Mouse (Mus musculus) liver, embryonic 15.5 days (tissue): ENCODE data around the gene 3830406C13Rik. TPM values are rescaled to one million over a fixed set of nuclear protein-coding genes. Genes with fewer than 3 reads are reported as not detected.

Experiments
- ATAC-seq: fragments of 200-750 bp; cut with Nextera tagmentation; 2 replicates; pipeline ENCODE4 v1.8.0; 2017; ENCODE audit warnings: moderate number of reproducible peaks, mild to moderate bottlenecking, moderate library complexity; ENCODE audit not compliant: insufficient read depth
- H3K27ac ChIP-seq: fragments of 300-500 bp; sonication (generic); replicated peaks from 2 replicates; pipeline ENCODE4 v1.5.1; 2015; ENCODE audit warnings: mild to moderate bottlenecking, inconsistent platforms
- H3K27me3 ChIP-seq: fragments of 300-500 bp; sonication (generic); 2 replicates; pipeline ENCODE4 v1.6.1; 2015; ENCODE audit warnings: mild to moderate bottlenecking, inconsistent platforms
- H3K36me3 ChIP-seq: fragments of 300-500 bp; sonication (generic); replicated peaks from 2 replicates; pipeline ENCODE4 v1.6.1; 2015; ENCODE audit warnings: moderate library complexity, mild to moderate bottlenecking, inconsistent platforms
- H3K4me1 ChIP-seq: fragments of 300-500 bp; sonication (generic); replicated peaks from 2 replicates; pipeline ENCODE4 v1.6.1; 2015; ENCODE audit warnings: inconsistent platforms
- H3K4me2 ChIP-seq: fragments of 300-500 bp; sonication (generic); 2 replicates; pipeline ENCODE4 v1.6.1; 2015; ENCODE audit warnings: moderate library complexity, mild to moderate bottlenecking, inconsistent platforms
- H3K4me3 ChIP-seq: fragments of 300-500 bp; sonication (generic); replicated peaks from 2 replicates; pipeline ENCODE4 v1.5.1; 2015; ENCODE audit warnings: mild to moderate bottlenecking, inconsistent platforms
- H3K9ac ChIP-seq: fragments of 300-500 bp; sonication (generic); 2 replicates; pipeline ENCODE4 v1.6.1; 2015; ENCODE audit warnings: moderate library complexity, mild to moderate bottlenecking, inconsistent platforms
- H3K9me3 ChIP-seq: fragments of 300-500 bp; sonication (generic); replicated peaks from 2 replicates; pipeline ENCODE4 v1.6.1; 2016; ENCODE audit warnings: inconsistent platforms
- WGBS: fragments of 180-500 bp; shearing (Covaris S2); methylation state at CpG from one replicate; pipeline ENCODE4 v1.1.7; 2015; ENCODE audit warnings: mixed read lengths; ENCODE audit not compliant: insufficient replicate concordance; 5-methylcytosine and 5-hydroxymethylcytosine counted together
- polyA plus RNA-seq: library from polyadenylated mRNA; unstranded; fragments of >200 nt; fragmentation: Nextera tagmentation; extraction: Ambion mirVana; gene quantifications from 2 replicates; pipeline ENCODE4 v1.2.1, GENCODE M21; 2015

3830406C13Rik gene
- polyA plus RNA-seq, 1 experiment from 2014 or later, result 18.8 TPM

GRCm38 (mm10) chr14:12343451-12343941 lies 59.5 kb downstream of the 3830406C13Rik start:
- H3K4me1 ChIP-seq, result no peaks in the 10 kb centered on the region
- no peak overlapping the region for H3K4me2 ChIP-seq
- no peak overlapping the region for H3K27ac ChIP-seq
- WGBS, result 3% methylated on average over 20 of the region's 20 CpGs
- ATAC-seq, result no peak
- peaks cover 98% of the 10 kb centered on the region for H3K27me3 ChIP-seq
- H3K9ac ChIP-seq, result no peak overlapping the region
- no peaks in the 10 kb centered on the region for H3K9me3 ChIP-seq
- H3K36me3 ChIP-seq, result no peaks in the 10 kb centered on the region
- no peak overlapping the region for H3K4me3 ChIP-seq

DNA sequence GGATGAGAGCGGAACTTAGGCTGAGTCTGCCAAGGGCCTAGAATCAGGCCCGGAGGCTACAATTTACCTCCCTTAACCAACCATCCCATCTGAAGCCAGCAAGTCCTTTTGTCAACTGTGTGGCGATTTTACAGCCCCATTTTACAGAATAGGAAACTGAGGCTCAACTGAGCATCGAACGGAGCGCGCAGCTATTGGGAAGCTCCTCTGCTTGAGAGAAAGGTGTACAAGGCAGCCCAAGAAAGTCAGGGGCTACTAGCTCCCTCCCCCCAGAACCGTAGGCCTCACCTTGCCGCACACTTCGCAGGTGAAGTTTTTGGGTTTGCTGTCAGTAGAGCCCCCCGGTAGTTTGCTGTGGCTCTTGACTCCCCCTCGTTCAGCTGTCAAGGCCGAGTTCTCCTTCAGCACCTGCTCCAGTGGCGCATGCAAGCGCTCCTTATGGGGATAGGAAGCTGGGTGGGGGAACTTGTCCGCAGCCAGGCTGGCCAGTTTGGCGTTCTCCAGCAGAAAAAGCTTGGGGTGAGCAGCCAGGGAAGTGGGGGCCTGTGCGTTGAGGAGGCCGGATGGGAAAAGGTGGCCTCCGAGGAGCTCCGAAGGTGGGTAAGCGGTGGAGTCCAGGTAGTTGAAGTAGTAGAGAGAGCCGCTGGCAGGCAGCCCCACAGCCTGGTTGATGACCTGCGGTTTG lies 60.2 kb downstream of the 3830406C13Rik start:
- no peak overlapping the region for H3K9ac ChIP-seq
- no peak overlapping the region for H3K4me2 ChIP-seq
- no peak overlapping the region for H3K4me3 ChIP-seq
- 6% methylated on average over 24 of the region's 24 CpGs for WGBS
- no peaks in the 10 kb centered on the region for H3K4me1 ChIP-seq
- ATAC-seq, result no peak
- H3K9me3 ChIP-seq, result no peaks in the 10 kb centered on the region
- H3K36me3 ChIP-seq, result no peaks in the 10 kb centered on the region
- H3K27ac ChIP-seq, result no peak overlapping the region
- H3K27me3 ChIP-seq, result peaks cover 100% of the 10 kb centered on the region

GRCm38 (mm10) chr14:12344746-12345240 lies 60.8 kb downstream of the 3830406C13Rik start:
- no peak overlapping the region for H3K4me2 ChIP-seq
- ATAC-seq, result no peak
- under 1% methylated on average over 39 of the region's 39 CpGs for WGBS

GRCm38 (mm10) chr14:12345241-12345921 lies 61.4 kb downstream of the 3830406C13Rik start:
- Histone ChIP-seq H3K9me3 (no peaks in the 10 kb centered on the region), H3K4me2 (no peak overlapping the region), H3K27me3 (peaks cover 100% of the 10 kb centered on the region), H3K27ac (no peak overlapping the region), H3K4me1 (no peaks in the 10 kb centered on the region), H3K9ac (no peak overlapping the region), H3K36me3 (no peaks in the 10 kb centered on the region), H3K4me3 (no peak overlapping the region)
- 2% methylated on average over 40 of the region's 40 CpGs for WGBS
- ATAC-seq, result no peak

More at GRCm38 (mm10) chr14:12344746-12345240, 60.8 kb downstream of the 3830406C13Rik start:
- no peaks in the 10 kb centered on the region for H3K4me1 ChIP-seq
- no peak overlapping the region for H3K27ac ChIP-seq
- peaks cover 100% of the 10 kb centered on the region for H3K27me3 ChIP-seq
- no peak overlapping the region for H3K9ac ChIP-seq
- no peaks in the 10 kb centered on the region for H3K36me3 ChIP-seq
- no peaks in the 10 kb centered on the region for H3K9me3 ChIP-seq
- H3K4me3 ChIP-seq, result no peak overlapping the region

GRCm38 (mm10) chr14:12346011-12346864 lies 62.3 kb downstream of the 3830406C13Rik start:
- no peak overlapping the region for H3K4me3 ChIP-seq
- ATAC-seq, result no peak
- WGBS, result 1% methylated on average over 50 of the region's 50 CpGs
- peaks cover 100% of the 10 kb centered on the region for H3K27me3 ChIP-seq
- no peak overlapping the region for H3K4me2 ChIP-seq
- no peak overlapping the region for H3K9ac ChIP-seq
- no peaks in the 10 kb centered on the region for H3K9me3 ChIP-seq
- H3K4me1 ChIP-seq, result no peaks in the 10 kb centered on the region
- H3K36me3 ChIP-seq, result no peaks in the 10 kb centered on the region
- no peak overlapping the region for H3K27ac ChIP-seq

DNA sequence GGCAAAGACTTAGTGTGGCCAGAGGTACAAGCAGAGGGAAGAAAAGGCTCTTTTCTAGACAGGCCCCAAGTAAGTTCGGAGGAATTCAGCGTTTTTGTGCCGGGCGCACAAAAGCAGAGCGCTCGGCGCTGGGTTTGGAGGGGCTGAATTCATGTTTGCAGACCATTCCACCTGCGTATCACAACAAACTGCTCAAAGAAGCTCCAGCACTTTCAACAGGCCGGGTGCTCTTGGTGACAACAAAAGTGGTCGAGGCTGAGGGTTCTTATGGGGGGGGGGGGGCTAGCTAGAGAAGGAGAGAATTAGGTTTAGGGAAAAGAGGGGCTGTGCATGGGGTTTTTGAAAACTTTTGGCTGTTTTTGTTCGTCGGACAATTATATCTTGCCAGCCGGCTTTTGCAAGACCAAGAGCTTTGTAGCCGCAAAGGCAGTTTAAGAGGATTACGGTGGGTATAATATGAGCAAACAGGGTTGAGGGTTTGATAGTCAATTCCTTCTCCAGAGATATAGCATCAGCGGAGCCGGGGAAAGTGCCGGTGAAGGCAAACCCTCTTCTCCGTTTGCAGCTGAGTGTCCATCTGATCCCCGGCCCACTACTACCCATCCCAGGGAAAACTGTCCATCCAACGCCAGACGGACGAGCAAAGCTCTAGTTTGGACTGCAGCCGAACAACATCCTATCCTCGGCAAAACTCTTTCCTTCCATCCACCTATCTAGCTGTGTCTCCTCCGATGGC lies 63.1 kb downstream of the 3830406C13Rik start:
- no peak for ATAC-seq
- WGBS, result 3% methylated on average over 26 of the region's 26 CpGs
- Histone ChIP-seq H3K4me3 (no peak overlapping the region), H3K36me3 (no peaks in the 10 kb centered on the region), H3K27me3 (peaks cover 100% of the 10 kb centered on the region), H3K4me2 (no peak overlapping the region), H3K9ac (no peak overlapping the region), H3K27ac (no peak overlapping the region), H3K4me1 (no peaks in the 10 kb centered on the region), H3K9me3 (no peaks in the 10 kb centered on the region)

- Histone ChIP-seq H3K4me3 (no peak within 1 kb of the TSS), H3K4me2 (no peak within 1 kb of the TSS), H3K4me1 (no peaks in the 10 kb centered on the region), H3K9ac (no peak within 1 kb of the TSS), H3K27ac (no peak within 1 kb of the TSS), H3K36me3 (no peaks in the 10 kb centered on the region), H3K27me3 (peaks cover 97% of the 10 kb centered on the region), H3K9me3 (no peaks in the 10 kb centered on the region)
- whole genome bisulfite sequencing, result 3% methylated on average over 2 of the region's 2 CpGs
- no peak for ATAC-seq
Measured at GRCm38 (mm10) chr14:12348089-12348488, 64.1 kb downstream of the 3830406C13Rik start, which contains the start of gene Fezf2. TSS of gene Fezf2 (minus strand) at chr14:12348189.

DNA sequence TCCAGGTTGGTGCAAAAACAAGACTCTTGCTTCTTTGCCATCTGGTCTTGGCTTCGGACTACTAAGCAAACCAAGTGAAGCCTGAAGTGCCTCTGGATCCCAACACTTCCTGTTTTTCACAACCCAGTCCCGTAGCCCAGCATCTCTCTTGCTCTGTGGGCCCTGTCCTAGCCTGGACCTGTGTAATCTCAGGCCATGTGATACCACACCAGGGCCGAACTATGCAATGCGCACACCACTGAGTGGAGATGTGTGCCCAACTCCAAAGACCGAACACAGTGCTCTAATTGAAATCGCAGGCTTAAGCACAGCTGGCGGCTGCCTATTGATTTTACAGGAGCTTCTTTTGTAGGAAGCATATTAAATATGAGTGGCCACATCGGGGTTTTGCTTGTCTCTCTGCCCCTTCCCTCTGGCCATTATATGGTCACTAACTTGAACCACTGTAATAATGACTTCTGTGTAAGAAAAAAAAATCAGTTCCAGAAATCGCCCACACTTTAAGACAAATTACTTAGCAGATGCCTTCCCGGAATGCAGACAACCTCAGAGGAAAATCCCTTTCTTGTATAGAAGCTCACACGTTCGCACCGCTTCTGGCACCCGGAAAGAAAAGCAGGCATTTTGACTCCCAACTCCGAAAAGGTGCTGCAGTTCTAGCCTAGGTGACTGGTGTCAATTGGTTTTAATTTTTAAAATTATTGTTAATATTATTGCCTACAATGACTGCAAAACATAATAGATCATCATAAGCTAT lies 65.5 kb downstream of the 3830406C13Rik start:
- no peak overlapping the region for H3K4me3 ChIP-seq
- H3K27ac ChIP-seq, result no peak overlapping the region
- H3K27me3 ChIP-seq, result peaks cover 83% of the 10 kb centered on the region
- H3K4me1 ChIP-seq, result no peaks in the 10 kb centered on the region
- H3K9ac ChIP-seq, result no peak overlapping the region
- WGBS, result 4% methylated on average over 15 of the region's 15 CpGs
- H3K4me2 ChIP-seq, result no peak overlapping the region
- no peak for ATAC-seq
- no peaks in the 10 kb centered on the region for H3K9me3 ChIP-seq
- no peaks in the 10 kb centered on the region for H3K36me3 ChIP-seq

DNA sequence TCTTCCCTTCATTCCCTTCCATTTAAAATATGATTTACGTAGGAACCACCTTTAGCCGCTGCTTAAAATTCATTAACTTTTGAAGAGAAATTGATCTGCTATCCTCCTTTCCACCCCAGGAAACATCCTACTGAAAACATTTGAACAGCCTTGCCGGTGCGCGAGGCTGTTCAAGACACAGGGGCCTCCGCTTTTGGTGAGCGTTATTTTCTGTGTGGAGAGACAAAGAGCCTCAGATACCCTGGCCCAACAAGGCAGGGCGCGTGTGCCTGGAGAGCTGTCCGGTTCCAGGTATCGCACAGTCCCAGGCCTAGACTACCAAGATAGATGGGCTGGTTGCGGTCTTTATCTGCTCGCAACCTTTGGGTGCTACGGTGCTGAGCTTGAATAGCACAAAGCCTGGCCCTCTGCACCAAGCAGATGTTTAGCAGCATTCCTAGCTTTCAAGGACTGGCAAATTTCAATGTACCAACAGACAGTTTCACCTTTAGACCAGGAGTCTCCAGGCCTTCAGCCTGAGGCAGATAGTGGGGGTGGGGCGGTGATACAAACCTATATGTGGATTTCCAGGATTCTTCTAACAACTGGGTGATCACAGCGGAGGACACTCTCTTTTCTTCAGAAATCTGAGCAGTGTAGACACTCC lies 66.4 kb downstream of the 3830406C13Rik start:
- 10% methylated on average over 16 of the region's 16 CpGs for WGBS
- peaks cover 74% of the 10 kb centered on the region for H3K27me3 ChIP-seq

More for the DNA sequence above, 66.4 kb downstream of the 3830406C13Rik start:
- no peak overlapping the region for H3K4me3 ChIP-seq
- H3K27ac ChIP-seq, result no peak overlapping the region
- no peak overlapping the region for H3K9ac ChIP-seq
- no peak for ATAC-seq
- H3K4me2 ChIP-seq, result no peak overlapping the region
- H3K9me3 ChIP-seq, result no peaks in the 10 kb centered on the region
- H3K36me3 ChIP-seq, result no peaks in the 10 kb centered on the region
- H3K4me1 ChIP-seq, result no peaks in the 10 kb centered on the region
